Mouse (Mus musculus): ENCODE measurements at regions not wholly inside any gene's neighbourhood (a gene's known extent, or its start where the extent isn't known, plus 50 kb on each side); places are given as distances from the start of the nearest gene placed in this dataset.

GRCm38 (mm10) chr1:13467174-13467573, 2053.3 kb downstream of the A830018L16Rik start:
- H3K9ac ChIP-seq = no peak overlapping the region
- 63% methylated on average over 6 of the region's 6 CpGs for WGBS (ENCODE audit: insufficient replicate concordance)

GRCm38 (mm10) chr1:13467886-13468630, 2054.2 kb downstream of the A830018L16Rik start:
- no peak for ATAC-seq (ENCODE audit: insufficient read depth)
- Histone ChIP-seq H3K36me3 (replicated peaks) (no peaks in the 10 kb centered on the region), H3K27ac (replicated peaks) (no peak overlapping the region), H3K9ac (no peak overlapping the region), H3K27me3 (no peaks in the 10 kb centered on the region), H3K4me3 (replicated peaks) (no peak overlapping the region), H3K4me2 (no peak overlapping the region), H3K4me1 (replicated peaks) (no peaks in the 10 kb centered on the region), H3K9me3 (replicated peaks) (no peaks in the 10 kb centered on the region)
- 39% methylated on average over 2 of the region's 2 CpGs for WGBS (ENCODE audit: insufficient replicate concordance)

More at GRCm38 (mm10) chr1:13467174-13467573, 2053.3 kb downstream of the A830018L16Rik start:
- ATAC-seq (ENCODE audit: insufficient read depth) = peak; percentile 44; the same call in 1 of the 2 replicates
- H3K4me1 ChIP-seq (replicated peaks) = no peaks in the 10 kb centered on the region
- no peaks in the 10 kb centered on the region for H3K36me3 ChIP-seq (replicated peaks)
- no peak overlapping the region for H3K4me2 ChIP-seq
- H3K9me3 ChIP-seq (replicated peaks) = no peaks in the 10 kb centered on the region
- H3K27me3 ChIP-seq = no peaks in the 10 kb centered on the region
- 0 out of 2 replicates have a peak overlapping the region, but pooled peaks have one; percentile 35 for H3K27ac ChIP-seq (replicated peaks)
- no peak overlapping the region for H3K4me3 ChIP-seq (replicated peaks)

GRCm38 (mm10) chr1:13494727-13495404, 2081.0 kb downstream of the A830018L16Rik start:
- H3K27ac ChIP-seq (replicated peaks) = no peak overlapping the region
- no peak for ATAC-seq (ENCODE audit: insufficient read depth)
- peak overlapping the region; percentile 40 for H3K4me2 ChIP-seq
- H3K27me3 ChIP-seq = peaks cover 21% of the 10 kb centered on the region
- 0 out of 2 replicates have a peak, but pooled peaks cover 3% of the 10 kb centered on the region for H3K4me1 ChIP-seq (replicated peaks)
- H3K9ac ChIP-seq = no peak overlapping the region
- no peaks in the 10 kb centered on the region for H3K36me3 ChIP-seq (replicated peaks)
- 15% methylated on average over 16 of the region's 16 CpGs for WGBS (ENCODE audit: insufficient replicate concordance)
- H3K9me3 ChIP-seq (replicated peaks) = no peaks in the 10 kb centered on the region
- 0 out of 2 replicates have a peak overlapping the region, but pooled peaks have one; percentile 15 for H3K4me3 ChIP-seq (replicated peaks)

DNA sequence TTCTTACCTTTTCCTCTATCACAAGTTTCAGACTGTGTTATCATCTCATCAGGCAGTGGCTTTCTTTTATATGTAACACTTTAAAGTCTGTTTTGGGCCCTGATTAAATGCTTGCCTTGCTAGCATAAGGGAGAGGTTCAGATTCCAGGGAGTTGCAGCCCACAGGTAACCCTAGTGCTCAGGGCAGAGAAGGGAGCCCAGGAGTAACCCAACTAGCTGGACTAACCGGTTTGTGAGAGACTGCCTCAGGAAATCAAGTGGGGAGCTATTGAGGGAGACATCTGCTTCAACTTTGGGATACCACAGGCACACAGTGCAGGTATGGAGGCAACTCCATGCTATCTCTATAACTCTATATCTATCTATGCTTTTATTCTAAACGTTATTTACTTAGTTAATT, 2082.5 kb downstream of the A830018L16Rik start:
- no peak overlapping the region for H3K27ac ChIP-seq (replicated peaks)
- no peak overlapping the region for H3K9ac ChIP-seq
- H3K36me3 ChIP-seq (replicated peaks) = no peaks in the 10 kb centered on the region
- H3K4me2 ChIP-seq = no peak overlapping the region
- H3K9me3 ChIP-seq (replicated peaks) = no peaks in the 10 kb centered on the region
- 0 out of 2 replicates have a peak, but pooled peaks cover 3% of the 10 kb centered on the region for H3K4me1 ChIP-seq (replicated peaks)
- 15% methylated on average over 2 of the region's 2 CpGs for WGBS (ENCODE audit: insufficient replicate concordance)
- no peak for ATAC-seq (ENCODE audit: insufficient read depth)
- peaks cover 21% of the 10 kb centered on the region for H3K27me3 ChIP-seq
- no peak overlapping the region for H3K4me3 ChIP-seq (replicated peaks)

DNA sequence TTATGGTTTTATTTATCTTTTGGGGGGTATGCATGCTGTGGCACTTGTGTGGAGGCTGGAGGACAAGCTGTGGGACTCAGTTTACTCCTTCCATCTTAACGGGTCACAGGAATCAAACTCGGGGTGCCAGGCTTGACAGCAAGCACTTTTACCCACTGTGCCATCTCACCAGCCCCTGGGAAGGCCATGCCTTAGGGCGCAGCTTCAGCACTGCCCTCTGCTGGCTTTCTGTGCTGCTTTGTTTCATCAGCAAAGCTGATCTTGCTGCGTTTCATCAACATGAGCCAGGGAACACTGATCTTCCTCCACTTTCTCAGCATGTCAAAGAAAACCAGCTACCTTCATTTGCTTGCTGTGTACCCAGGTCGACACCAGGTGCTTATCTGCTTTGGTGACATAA, 2086.6 kb downstream of the A830018L16Rik start:
- Histone ChIP-seq H3K4me2 (no peak overlapping the region), H3K9me3 (replicated peaks) (no peaks in the 10 kb centered on the region), H3K27me3 (peaks cover 4% of the 10 kb centered on the region), H3K9ac (no peak overlapping the region), H3K4me3 (replicated peaks) (no peak overlapping the region), H3K27ac (replicated peaks) (no peak overlapping the region), H3K36me3 (replicated peaks) (no peaks in the 10 kb centered on the region), H3K4me1 (replicated peaks) (no peaks in the 10 kb centered on the region)
- ATAC-seq (ENCODE audit: insufficient read depth) = no peak
- 23% methylated on average over 5 of the region's 5 CpGs for WGBS (ENCODE audit: insufficient replicate concordance)

GRCm38 (mm10) chr1:13501938-13502337, 2088.0 kb downstream of the A830018L16Rik start:
- WGBS (ENCODE audit: insufficient replicate concordance) = 59% methylated on average over 4 of the region's 4 CpGs
- Histone ChIP-seq H3K27ac (replicated peaks) (no peak overlapping the region), H3K36me3 (replicated peaks) (no peaks in the 10 kb centered on the region), H3K27me3 (no peaks in the 10 kb centered on the region), H3K4me2 (no peak overlapping the region), H3K9me3 (replicated peaks) (no peaks in the 10 kb centered on the region), H3K4me1 (replicated peaks) (no peaks in the 10 kb centered on the region), H3K9ac (no peak overlapping the region), H3K4me3 (replicated peaks) (no peak overlapping the region)
- ATAC-seq (ENCODE audit: insufficient read depth) = no peak

DNA sequence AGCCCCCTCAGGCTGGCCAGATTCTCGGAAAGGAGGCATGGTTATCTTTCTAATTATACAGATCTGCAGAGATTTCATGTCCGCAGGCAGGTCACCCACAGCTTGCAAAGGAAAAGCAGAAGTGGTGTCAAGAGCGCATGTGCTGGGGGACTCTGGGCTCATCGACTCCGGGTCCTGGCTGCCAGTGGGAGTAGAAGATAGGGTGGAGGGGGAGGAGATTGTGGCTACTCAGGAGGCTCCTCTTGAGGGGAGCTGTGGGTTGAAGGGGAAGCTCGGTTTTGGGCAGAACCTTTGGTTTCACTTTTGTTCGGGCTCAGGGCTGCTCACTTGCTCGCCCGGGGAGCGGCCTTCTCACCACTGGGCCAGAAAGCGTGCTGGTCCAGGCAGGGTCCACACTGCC, 2099.9 kb downstream of the A830018L16Rik start:
- Histone ChIP-seq H3K36me3 (replicated peaks) (no peaks in the 10 kb centered on the region), H3K9me3 (replicated peaks) (no peaks in the 10 kb centered on the region), H3K27me3 (no peaks in the 10 kb centered on the region), H3K4me3 (replicated peaks) (no peak overlapping the region; the same call in 1 of the 2 replicates), H3K4me1 (replicated peaks) (no peaks in the 10 kb centered on the region), H3K27ac (replicated peaks) (no peak overlapping the region), H3K9ac (no peak overlapping the region), H3K4me2 (peak overlapping the region; percentile 44; the same call in 1 of the 2 replicates)
- no peak for ATAC-seq (ENCODE audit: insufficient read depth)
- WGBS (ENCODE audit: insufficient replicate concordance) = 34% methylated on average over 11 of the region's 11 CpGs

Measured in liver, embryonic 15.5 days (tissue).